Mouse (Mus musculus): Measurements from ENCODE around the gene Fbxo36.

Gene Fbxo36

DNA sequence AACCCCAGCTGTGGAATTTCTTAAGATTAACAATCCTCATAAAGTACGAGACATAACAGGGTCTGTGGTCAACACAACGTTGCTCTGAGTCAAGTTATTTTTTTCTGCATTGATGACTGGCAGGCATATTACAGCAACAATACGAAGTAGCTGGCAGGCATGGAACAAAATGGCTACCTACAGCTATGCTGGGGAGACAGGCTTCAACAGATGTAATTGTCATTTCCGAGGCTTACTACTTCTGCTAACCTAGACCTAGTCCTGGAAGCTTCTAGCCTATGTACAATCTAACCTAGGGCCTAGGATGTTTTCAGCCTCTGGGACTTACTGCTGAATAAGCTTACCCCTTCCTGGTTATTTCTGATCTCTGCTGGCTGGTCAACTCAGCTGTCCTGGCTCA is 99.8 kb downstream of the Fbxo36 start:
- no peak for DNase-seq (ENCODE audit: extremely low read depth, insufficient read length, low spot score)

DNA sequence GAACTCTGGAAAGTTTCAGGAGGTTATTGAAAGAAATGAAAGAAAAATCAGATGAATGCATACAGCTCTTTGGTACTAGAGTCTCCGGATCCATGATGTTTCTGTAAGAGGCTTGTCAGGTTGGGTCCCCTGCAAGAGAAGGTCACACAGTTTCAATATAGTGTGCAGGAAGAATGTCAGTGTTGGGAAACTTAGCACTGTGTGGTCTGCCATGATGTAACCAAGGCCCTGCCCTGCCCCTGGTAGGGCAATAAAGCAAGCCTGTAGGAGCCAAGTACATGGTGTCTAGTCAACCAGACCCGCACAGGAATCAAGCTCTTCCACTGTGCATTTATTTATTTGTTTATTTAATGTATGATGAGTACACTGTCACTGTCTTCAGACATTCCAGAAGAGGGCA is 100.7 kb downstream of the Fbxo36 start:
- DNase-seq (ENCODE audit: extremely low read depth, insufficient read length, low spot score) = no peak

DNA sequence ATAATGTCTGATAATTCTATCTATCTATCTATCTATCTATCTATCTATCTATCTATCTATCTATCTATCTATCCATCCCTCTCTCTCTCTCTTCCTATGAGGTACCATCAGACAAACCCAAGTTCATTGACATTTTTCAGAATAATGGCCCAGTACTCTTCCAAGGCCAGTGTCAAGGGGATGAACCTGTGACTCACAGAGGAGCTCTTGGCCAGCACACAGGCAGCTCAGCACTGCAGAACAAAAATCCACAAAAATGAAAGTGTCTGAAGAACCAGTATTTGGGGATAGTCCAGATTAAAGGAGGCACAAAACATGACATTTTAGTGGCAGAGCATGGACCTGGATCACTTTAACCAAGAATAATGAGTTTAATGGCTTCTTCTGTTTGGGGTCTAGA is 103.0 kb downstream of the Fbxo36 start:
- DNase-seq (ENCODE audit: extremely low read depth, insufficient read length, low spot score) = no peak

DNA sequence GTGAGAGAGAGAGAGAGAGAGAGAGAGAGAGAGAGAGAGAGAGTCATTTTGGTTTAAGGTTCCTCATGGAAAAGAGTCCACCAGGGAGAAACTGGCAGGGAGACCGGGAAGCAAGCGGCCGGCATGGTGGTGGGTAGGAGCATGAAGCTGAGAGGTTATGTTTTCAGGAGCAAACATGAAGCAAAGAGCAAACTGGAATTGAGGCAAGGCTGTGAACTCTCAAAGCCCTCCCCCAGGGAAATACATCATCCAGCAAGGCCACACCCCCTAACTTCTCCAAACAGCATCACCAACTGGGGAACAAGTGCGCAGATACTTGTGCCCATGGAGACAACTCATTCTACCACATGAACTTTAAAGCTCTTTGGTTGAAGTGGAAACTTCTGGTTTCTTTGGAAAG is 103.9 kb downstream of the Fbxo36 start:
- no peak for DNase-seq (ENCODE audit: extremely low read depth, insufficient read length, low spot score)

DNA sequence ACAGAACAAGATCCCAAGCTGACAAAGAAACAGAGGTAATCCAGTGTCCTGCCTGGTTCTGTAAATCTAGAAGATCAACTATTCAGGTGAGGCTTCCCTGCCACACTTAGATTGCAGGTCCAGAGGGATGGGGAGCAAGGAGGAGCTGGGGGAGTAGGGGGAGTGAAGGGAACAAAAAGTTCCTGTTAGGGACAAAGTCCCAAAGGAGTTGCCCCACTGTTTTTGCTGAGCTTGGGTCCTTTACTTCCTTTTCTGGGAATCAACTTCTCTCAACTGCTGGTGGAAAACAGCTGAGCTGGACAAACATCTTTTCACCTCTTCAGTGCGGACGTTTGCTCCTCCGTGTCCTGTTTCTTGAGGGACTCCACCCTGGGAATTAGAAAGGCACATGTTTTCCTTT is 106.3 kb downstream of the Fbxo36 start:
- DNase-seq (ENCODE audit: extremely low read depth, insufficient read length, low spot score) = no peak

DNA sequence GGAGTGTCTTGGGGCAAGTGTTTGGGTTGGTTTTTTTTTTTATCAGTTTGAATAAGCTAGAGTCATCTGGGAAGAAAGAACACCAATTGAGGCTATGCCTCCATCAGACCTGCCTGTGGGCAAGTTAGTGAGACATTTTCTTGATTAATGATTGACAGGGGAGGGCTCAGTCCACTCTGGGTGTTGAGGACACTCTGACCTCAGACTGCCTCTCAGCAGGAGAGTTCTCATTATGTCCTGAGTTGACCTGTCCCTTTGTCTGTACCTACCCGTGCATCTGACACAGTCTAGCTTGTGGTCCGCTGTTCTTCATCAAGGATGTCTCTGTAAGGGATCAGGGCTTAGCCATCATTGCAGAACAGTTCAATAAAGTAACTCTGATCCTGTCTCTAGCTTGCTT is 107.7 kb downstream of the Fbxo36 start:
- DNase-seq (ENCODE audit: extremely low read depth, insufficient read length, low spot score) = no peak

Measured in 3134 (cell line).